Mouse (Mus musculus) layer of hippocampus, postnatal 25 days (tissue): ENCODE measurements around the gene Slc18a2. TPM values are rescaled to one million over a fixed set of nuclear protein-coding genes. Genes with fewer than 3 reads are reported as not detected.

Source experiments
- DNase-seq, 2 experiments: peaks; one replicate each; pipeline ENCODE4 v3.0.0; 2022; ENCODE audit warnings: mixed read lengths in 2 of 2, low spot score in 1 of 2; ENCODE audit errors: extremely low spot score in 1 of 2
- total RNA-seq, 2 experiments: library from RNA; stranded (reverse); gene quantifications; 2 replicates each; pipeline ENCODE4 v1.2.3; 2021

The Slc18a2 gene
- 1 to 10 TPM; 1.5 to 1.8 TPM for total RNA-seq

DNA sequence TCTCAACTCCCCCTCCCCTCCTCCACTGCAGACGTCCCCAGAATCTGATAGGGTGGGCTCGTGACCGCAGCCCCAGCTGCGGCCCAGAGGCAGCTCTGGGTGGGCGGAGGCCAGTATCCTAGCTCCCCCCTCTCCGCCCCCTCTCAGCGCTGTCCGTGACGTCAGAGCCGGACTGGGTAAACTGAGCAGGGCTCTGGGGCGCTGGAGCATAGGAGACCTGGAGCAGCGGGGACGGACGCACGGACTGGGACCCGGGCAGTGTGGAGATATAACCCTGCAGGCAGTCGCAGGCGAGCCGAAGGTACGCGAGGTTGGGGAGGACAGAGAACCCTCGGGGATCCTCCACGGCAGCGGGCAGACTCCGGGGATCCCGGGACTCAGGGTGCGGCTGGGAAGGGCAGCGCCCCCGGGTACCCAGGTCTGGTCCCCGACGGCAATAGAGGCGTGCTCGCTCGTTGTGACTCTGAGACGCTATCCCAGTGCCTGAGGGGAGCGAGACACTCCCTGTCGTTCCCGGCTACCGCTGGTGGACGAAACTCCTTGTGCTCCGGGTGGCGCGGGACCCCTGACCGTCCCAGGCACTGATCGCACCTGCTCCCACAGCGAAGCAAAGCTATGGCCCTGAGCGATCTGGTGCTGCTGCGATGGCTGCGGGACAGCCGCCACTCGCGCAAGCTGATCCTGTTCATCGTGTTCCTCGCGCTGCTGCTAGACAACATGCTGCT lies at the start of gene Slc18a2:
Gene Slc18a2, plus strand, starts transcription at position 179 of the 725 bp plus-strand sequence.
- no peak for DNase-seq

DNA sequence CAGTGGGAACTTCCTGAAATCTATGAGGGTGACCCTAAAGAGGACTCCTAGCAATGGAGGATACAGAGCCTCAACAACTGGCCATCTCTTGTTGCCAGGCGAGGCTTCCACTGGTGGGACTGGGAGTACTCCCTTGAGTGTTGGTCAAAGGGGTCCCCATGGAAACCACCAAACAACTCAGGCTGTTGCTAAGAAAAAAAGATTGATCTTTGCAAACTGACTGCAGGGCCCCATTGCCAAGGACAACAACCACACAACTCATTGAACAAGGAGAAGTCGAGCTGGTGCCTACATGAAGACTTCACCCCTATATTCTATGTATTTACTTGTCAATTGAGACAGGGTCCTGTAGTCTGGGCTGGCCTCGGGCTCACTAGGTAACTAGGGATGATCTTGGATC lies 43.8 kb upstream of the Slc18a2 start:
- DNase-seq: no peak

GRCm38 (mm10) chr19:59218991-59219390 lies 41.7 kb upstream of the Slc18a2 start, which contains the start of gene Kcnk18:
Kcnk18 (plus strand) TSS chr19:59219214.
- no peak for DNase-seq

DNA sequence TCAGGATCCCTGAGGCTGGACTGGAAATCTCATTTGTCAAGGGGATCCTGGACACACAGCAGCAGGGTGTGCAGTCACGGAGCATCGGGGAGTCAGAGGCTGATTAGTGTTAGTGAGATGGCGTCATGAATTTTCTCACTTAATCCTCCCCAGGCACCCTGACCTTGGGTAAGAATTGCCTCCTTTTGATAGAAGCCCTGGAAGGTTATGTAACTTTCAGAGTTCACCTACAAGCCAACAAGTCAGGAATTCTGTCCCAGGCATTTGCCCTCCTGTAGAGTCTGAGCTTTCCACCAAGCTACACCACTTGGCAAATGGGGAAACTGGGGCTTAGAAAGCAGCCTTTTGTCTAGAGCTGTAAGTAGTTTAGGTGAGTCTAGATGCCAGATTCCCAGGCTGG lies 39.6 kb upstream of the Slc18a2 start:
- no peak for DNase-seq

- DNase-seq: no peak
Measured at GRCm38 (mm10) chr19:59228376-59228775, 32.3 kb upstream of the Slc18a2 start.

- no peak for DNase-seq
Measured at GRCm38 (mm10) chr19:59232786-59233185, 27.9 kb upstream of the Slc18a2 start.

DNA sequence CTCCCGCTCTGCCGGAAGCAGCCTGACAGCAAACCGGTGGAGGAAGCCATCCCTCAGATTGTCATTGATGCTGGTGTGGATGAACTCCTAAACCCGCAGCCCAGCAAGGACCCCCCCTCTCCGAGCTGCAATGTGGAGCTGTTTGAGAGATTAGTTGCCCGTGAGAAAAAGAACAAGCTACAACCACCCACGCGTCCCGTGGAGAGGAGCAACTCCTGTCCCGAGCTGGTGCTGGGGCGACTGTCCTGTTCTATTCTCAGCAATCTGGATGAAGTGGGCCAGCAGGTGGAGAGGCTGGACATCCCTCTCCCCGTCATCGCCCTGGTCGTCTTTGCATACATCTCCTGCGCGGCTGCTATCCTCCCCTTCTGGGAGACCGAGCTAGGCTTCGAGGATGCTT lies 25.7 kb upstream of the Slc18a2 start:
- no peak for DNase-seq

GRCm38 (mm10) chr19:59236046-59236445 lies 24.6 kb upstream of the Slc18a2 start:
- no peak for DNase-seq

DNA sequence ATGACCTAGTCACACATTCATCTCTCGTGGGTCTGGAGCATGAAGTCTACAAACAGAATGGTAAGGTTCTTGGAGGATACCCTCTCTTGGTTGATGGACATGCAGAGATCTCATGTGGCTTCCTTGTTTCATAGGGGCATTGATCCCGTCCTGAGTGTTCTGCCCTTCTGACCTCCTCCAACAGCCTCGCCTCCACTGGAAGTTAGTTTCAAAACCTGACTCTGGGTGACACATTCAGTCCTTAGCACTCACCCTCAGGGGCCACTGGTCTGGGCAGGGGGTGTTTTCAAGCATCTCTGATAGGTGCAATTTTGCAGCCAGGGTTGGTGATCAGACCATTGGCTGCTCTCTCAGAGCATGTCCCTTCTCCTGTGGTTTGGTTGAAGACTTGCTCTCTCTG lies 22.1 kb upstream of the Slc18a2 start:
- no peak for DNase-seq

DNA sequence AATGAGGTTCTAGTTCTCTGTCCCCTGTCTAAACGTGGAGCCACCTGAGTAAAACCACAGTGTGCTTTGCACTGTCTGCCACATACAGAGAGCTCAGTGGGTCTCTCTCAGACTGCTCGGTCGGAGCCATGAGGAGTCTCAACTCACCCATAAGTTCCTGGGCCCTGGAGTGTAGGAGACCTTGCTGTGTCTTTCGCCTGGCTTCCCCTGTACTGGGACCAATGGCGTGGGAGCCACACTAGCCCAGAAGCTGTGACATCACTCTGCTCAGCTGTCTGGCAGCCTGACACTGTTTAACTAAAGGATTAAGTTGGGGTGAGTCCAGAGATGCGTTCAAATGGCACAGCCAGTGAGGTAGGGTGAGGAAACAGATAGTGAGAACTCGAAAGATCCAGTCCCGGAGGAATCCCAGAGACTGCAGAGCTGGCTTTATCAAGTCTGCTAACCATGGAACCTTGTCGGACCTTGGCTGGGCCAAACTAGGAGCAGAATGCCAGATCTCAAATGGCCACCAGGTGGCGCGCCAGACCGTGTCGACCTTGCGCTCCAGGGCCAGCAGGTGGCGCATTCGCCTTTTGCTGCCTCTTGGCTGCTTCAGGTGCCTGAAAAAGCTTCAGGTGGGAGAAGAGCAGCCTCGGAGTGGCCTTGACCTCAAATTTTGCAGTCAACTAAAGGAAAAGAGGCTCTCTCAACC lies 21.4 kb upstream of the Slc18a2 start:
- peak; percentile 94 to 97 for DNase-seq

DNA sequence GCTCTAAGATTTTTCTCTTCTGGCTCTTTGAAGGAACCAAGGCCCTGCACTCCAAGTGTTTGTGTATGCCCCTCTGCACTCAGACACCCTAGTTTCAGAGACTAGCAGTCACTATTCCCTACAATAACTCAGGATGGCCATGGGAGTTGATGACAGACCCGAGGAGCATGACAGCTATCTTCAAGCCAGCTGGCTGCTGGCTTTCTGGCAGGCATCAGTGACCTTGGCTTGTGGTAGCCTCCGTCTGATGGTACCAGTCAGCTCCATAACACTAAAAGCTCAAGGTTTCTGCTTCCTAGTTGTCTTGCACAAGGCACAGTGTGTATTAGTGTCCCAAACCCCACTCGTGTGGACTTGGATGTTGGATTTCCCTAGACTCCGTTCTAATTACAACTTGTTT lies 18.7 kb upstream of the Slc18a2 start:
- DNase-seq: no peak

DNA sequence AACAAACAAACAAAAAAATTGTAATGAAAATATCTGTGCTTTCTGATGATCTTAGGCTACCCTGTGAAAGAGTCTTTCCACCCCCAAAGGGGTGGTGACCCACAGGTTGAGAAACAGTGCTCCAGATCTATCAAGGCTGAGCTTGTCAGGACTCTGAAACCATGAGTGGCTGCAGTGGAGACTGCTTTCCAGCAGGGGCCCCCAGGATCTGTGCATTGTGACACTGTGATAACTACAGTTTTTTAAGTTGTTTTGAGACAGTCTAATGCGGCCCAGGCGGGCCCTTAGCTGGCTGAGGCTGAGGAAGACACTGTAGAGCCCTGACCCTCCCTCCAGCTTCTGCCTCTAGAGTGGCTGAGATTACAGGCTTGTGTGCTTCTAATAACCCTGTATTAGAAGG lies 17.6 kb upstream of the Slc18a2 start:
- DNase-seq: no peak

DNA sequence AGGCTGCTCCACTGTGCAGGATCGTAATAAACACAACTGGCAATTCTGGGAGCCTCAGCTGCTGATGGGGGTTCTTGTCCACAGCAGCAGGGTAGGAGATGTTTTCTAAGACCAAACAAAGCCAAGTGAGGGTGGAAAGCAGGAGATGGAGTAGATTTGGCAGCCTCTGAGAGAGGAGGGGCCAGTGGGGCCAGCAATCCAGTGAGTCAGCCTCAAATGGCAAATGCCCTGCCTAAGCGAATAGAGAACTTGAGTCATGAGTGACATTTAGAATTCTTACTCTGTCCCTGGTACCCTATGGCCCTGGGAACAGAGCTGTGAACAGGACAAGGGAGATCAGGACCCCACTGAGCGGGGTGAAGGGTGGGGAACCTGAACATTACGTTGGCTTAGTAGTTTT lies 12.6 kb upstream of the Slc18a2 start:
- DNase-seq: no peak

- DNase-seq: no peak
Measured at GRCm38 (mm10) chr19:59248553-59249286, 12.0 kb upstream of the Slc18a2 start.

- DNase-seq: no peak
Measured at GRCm38 (mm10) chr19:59252651-59253050, 8.0 kb upstream of the Slc18a2 start.

DNA sequence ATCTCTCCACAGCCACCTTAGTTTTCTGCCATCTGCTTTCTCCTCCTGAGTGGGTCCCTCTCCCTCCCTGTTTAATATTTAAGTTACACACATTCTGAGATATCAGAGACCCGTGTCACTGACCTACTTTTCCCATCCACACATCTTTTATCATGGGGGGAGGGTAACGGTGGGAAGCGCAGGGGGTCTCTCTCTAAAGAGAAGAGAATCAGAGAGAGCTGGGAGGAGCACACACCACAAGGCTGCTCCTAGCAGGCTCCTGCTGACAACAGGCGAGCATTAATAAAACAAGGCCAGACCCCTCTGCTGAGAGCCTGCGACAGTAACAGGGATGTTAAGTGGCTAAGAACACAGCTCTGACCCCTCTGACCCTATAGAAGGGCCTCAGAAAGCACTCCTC lies 1.1 kb upstream of the Slc18a2 start:
- no peak for DNase-seq

DNA sequence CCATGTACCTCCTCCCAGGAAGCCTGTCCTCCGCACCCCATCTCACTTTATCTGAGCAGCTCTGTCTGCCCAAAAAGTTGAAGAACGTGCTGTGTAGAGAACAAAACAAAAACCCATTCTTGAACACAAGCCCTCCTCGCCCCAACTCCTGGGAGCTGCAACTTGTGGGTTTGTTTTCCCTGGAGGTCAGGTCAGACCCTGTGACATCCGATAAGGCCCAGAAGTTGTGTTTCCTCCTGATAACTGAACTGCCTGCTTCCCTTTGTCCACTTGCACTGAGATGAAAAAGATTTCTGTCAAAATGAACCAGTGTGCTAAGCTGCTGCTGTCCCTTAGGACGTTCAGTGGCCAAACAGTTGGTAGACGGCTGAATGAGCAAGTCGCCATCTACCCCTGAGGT lies 908 bp downstream of the Slc18a2 start:
- no peak for DNase-seq

GRCm38 (mm10) chr19:59263171-59263570 lies 2.5 kb downstream of the Slc18a2 start:
- no peak for DNase-seq

DNA sequence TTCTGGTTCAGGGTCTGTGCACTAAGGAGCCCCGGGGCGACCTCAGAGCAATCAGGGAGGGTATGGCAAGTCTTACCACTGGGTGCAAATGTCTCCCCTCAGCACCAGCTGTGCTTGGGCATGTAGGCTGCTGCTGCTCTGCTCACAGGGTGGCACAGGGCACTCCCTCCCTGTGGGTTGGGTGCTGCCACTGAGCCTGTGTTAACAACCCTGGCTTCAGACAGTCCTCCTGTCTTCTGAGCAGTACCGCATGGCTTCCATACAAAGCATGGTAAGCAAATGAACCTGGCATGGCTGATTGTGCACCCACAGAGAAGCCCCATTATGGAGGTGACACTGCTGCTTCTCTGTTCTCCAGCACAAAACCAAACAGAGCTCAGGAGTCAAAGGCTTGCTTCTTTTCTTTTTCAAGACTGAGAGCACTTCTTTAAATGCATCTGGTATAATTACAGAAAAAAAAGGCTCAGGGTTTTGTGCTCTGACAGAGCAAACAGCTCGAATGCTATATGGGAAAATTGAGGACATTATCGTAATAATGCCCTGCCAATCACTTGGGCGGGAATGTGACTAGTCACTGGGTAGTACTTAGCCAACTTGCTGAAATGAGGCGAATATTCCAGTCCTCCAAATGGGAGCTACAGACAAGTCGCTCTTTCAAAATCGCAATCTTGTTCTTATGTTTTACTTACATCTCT lies 4.3 kb downstream of the Slc18a2 start:
- no peak for DNase-seq

DNA sequence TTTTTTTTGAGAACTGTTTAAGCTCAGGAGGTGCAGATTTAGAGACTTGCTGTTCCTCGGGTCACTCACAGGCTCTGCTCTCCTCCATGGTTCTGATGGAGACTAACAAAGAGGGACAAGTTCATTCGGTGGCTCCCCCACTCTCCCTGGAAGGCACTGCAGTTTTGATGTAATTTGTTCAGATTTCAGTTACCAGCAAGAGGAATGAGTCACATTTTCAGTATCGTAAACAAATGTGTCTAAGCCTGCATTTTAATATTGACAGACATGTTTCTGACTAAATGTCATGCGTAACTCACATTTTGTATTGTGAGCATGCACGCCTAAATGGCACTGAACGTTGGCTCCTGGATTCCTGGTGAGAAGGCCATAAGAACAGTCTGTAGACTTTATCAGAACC lies 5.2 kb downstream of the Slc18a2 start:
- no peak for DNase-seq
